15 mouse cellular contexts compared by ENCODE assay signal in the genomic region with DNA sequence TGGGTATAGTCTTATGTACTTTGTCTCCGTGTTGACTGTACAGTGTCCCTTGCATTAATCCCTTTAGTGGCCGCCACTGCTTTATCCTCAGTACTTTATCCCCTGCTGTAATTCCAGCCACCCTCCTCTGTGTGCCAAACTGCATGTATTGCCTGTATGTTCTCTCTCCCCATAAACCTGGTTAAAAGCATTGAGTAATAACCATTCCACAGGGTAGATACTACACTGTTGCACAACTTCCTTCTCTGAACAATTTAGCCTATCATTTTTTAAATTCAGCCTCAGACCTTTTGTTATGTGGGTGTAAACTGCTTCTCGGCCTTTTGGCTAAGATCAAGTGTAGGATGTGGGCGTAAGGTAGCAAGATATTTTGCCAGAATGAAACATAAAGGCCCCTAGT. TPM values are rescaled to one million over a fixed set of nuclear protein-coding genes. Genes with fewer than 3 reads are reported as not detected.
"Had no signal": no experiment of that assay in that cellular context is flagged by ENCODE, and none has a peak within 500 bp of the region (broad histone marks: within the 10 kb centered on the region; RNA-seq: fewer than 3 reads in every experiment).

No protein-coding gene starts in this region.

- H3K4me3 ChIP-seq: kidney, embryonic 15.5 days; left cerebral cortex, adult 2 months; limb, embryonic 10.5 days; liver, embryonic 15.5 days; megakaryocyte, embryonic 14.5 days; midbrain, embryonic 15.5 days; neural tube, embryonic 12.5 days had no signal

- H3K9me3 ChIP-seq: kidney, embryonic 15.5 days; limb, embryonic 10.5 days; liver, embryonic 15.5 days; megakaryocyte, embryonic 14.5 days; midbrain, embryonic 15.5 days; neural tube, embryonic 12.5 days had no signal

- ATAC-seq: midbrain, embryonic 15.5 days had no signal

- H3K4me2 ChIP-seq: kidney, embryonic 15.5 days; liver, embryonic 11.5 days; liver, embryonic 15.5 days; midbrain, embryonic 11.5 days; midbrain, embryonic 15.5 days; neural tube, embryonic 12.5 days had no signal

- DNase-seq: kidney, adult 2 months; kidney, postnatal 14 days; lung, adult 2 months; right cerebral cortex, postnatal 14 days; thymus, postnatal 36 days had no signal

- H3K4me1 ChIP-seq: liver, embryonic 15.5 days; midbrain, embryonic 15.5 days; neural tube, embryonic 12.5 days had no signal

- H3K27ac ChIP-seq: kidney, embryonic 15.5 days; left cerebral cortex, adult 2 months; limb, embryonic 10.5 days; liver, embryonic 15.5 days; midbrain, embryonic 15.5 days; neural tube, embryonic 12.5 days had no signal

- H3K27me3 ChIP-seq: kidney, embryonic 15.5 days; liver, embryonic 15.5 days; midbrain, embryonic 15.5 days; neural tube, embryonic 12.5 days had no signal

- H3K9ac ChIP-seq: kidney, embryonic 15.5 days; liver, embryonic 15.5 days; midbrain, embryonic 15.5 days; neural tube, embryonic 12.5 days had no signal

- H3K36me3 ChIP-seq: kidney, embryonic 15.5 days; limb, embryonic 10.5 days; liver, embryonic 15.5 days; midbrain, embryonic 15.5 days; neural tube, embryonic 12.5 days had no signal

RNA-seq across cellular contexts. Expression of a gene that starts 52.6 kb away (rescaled TPM):
- total RNA-seq: monocyte, adult 5-6 weeks had no signal
